Mouse (Mus musculus) myocyte (in vitro differentiated cells): ENCODE measurements around the gene Ctcf. TPM values are rescaled to one million over a fixed set of nuclear protein-coding genes. Genes with fewer than 3 reads are reported as not detected.

ENCODE experiments used
- H3K27me3 ChIP-seq: one replicate; pipeline ENCODE4 v1.6.1; 2011; ENCODE audit not compliant: control insufficient read depth, insufficient read depth, insufficient read length
- H3K36me3 ChIP-seq: one replicate; pipeline ENCODE4 v1.6.1; 2011; ENCODE audit not compliant: control insufficient read depth, insufficient read depth
- H3K4me2 ChIP-seq: one replicate; pipeline ENCODE4 v1.6.1; 2011; ENCODE audit warnings: low read depth, control low read depth
- H3K4me3 ChIP-seq: one replicate; pipeline ENCODE4 v1.5.1; 2011; ENCODE audit warnings: mild to moderate bottlenecking, control low read depth, moderate library complexity
- H3K79me2 ChIP-seq: one replicate; pipeline ENCODE4 v1.6.1; 2011; ENCODE audit not compliant: control insufficient read depth, insufficient read depth
- H3ac ChIP-seq: one replicate; pipeline ENCODE4 v1.6.1; 2011; ENCODE audit not compliant: control insufficient read depth, insufficient read length
- CEBPB ChIP-seq: IDR thresholded peaks from 2 replicates; pipeline ENCODE4 v1.6.1; 2011; ENCODE audit warnings: mild to moderate bottlenecking, moderate library complexity; ENCODE audit not compliant: poor library complexity, insufficient read depth, severe bottlenecking
- E2F4 ChIP-seq: IDR thresholded peaks from one replicate; pipeline ENCODE4 v1.6.1; 2011; ENCODE audit warnings: mild to moderate bottlenecking, control low read depth, moderate library complexity; ENCODE audit not compliant: insufficient read depth
- MAX ChIP-seq: IDR thresholded peaks from one replicate; pipeline ENCODE4 v1.6.1; 2011; ENCODE audit warnings: low read depth, mild to moderate bottlenecking, control low read depth
- MYOD1 ChIP-seq, 3 experiments: IDR thresholded peaks; one replicate each; pipeline ENCODE4 v1.6.1; 2011; ENCODE audit warnings: control low read depth in 2 of 3, low read depth in 2 of 3, mild to moderate bottlenecking in 2 of 3, moderate library complexity in 1 of 3; ENCODE audit not compliant: insufficient read length in 2 of 3, control insufficient read depth in 1 of 3
- MYOG ChIP-seq, 3 experiments: IDR thresholded peaks; one replicate each; pipeline ENCODE4 v1.6.1; 2011; ENCODE audit warnings: control low read depth in 2 of 3, low read depth in 2 of 3, mild to moderate bottlenecking in 2 of 3; ENCODE audit not compliant: insufficient read length in 2 of 3, control insufficient read depth in 1 of 3, insufficient read depth in 1 of 3
- POLR2A ChIP-seq: IDR thresholded peaks from one replicate; pipeline ENCODE4 v1.6.1; 2011; ENCODE audit warnings: low read depth, mild to moderate bottlenecking, control low read depth, moderate library complexity; ENCODE audit not compliant: insufficient read length
- POLR2AphosphoS2 ChIP-seq: IDR thresholded peaks from one replicate; pipeline ENCODE4 v1.6.1; 2011; ENCODE audit warnings: low read depth, control low read depth; ENCODE audit not compliant: insufficient read length
- REST ChIP-seq: IDR thresholded peaks from one replicate; pipeline ENCODE4 v1.6.1; 2011; ENCODE audit warnings: mild to moderate bottlenecking, control low read depth, moderate library complexity; ENCODE audit not compliant: insufficient read depth, insufficient read length
- SRF ChIP-seq: IDR thresholded peaks from one replicate; pipeline ENCODE4 v1.6.1; 2011; ENCODE audit warnings: low read depth; ENCODE audit not compliant: control insufficient read depth, insufficient read length
- TCF12 ChIP-seq: IDR thresholded peaks from one replicate; pipeline ENCODE4 v1.6.1; 2011; ENCODE audit warnings: mild to moderate bottlenecking, control low read depth; ENCODE audit not compliant: poor library complexity, insufficient read depth, severe bottlenecking
- TCF3 ChIP-seq: IDR thresholded peaks from one replicate; pipeline ENCODE4 v1.6.1; 2011; ENCODE audit warnings: low read depth, control low read depth; ENCODE audit not compliant: insufficient read length
- USF1 ChIP-seq: IDR thresholded peaks from one replicate; pipeline ENCODE4 v1.6.1; 2011; ENCODE audit warnings: low read depth, mild to moderate bottlenecking, control low read depth, moderate library complexity
- polyA plus RNA-seq: library from polyadenylated mRNA; unstranded; fragments of >200 nt; fragmentation: generic; extraction: Trizol; gene quantifications from one replicate; pipeline ENCODE4 v1.2.1, GENCODE M21; 2012; ENCODE audit warnings: missing spikeins

Ctcf gene
- polyA plus RNA-seq, 1 experiment = 17.6 TPM

DNA sequence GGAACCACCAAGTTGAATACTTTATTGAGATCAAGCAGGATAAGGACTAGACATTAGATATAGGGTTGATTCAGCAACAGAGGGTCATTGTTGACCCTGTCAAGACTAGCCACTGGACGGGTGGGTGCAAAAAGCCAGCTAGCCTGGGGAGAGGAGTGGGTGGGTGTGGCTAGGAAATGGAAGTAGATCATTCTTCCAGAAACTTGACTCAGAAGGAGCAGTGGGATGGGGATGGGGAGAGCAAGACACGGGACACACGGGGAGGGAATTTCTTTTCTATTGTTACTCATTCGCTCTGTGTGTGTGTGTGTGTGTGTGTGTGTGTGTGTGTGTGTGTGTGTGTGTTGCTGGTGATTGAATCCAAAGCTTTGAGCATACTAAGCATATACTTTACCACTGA is 26.6 kb upstream of the Ctcf start:
- Histone ChIP-seq H3K27me3 (no peaks in the 10 kb centered on the region), H3ac (no peak overlapping the region), H3K4me2 (peak overlapping the region; percentile 6), H3K79me2 (peaks cover 65% of the 10 kb centered on the region), H3K4me3 (no peak overlapping the region), H3K36me3 (no peaks in the 10 kb centered on the region)
- no peak for TF ChIP-seq E2F4
- no peak for TF ChIP-seq MAX
- no peak for TF ChIP-seq TCF3
- no peak for TF ChIP-seq TCF12
- no peak for TF ChIP-seq MYOD1 (IDR thresholded peaks at IDR 0.05; ENCODE audit: control insufficient read depth in 1 of 3, insufficient read length in 2 of 3, low read depth in 2 of 3)
- no peak for TF ChIP-seq MYOG (IDR thresholded peaks at IDR 0.05; ENCODE audit: control insufficient read depth in 1 of 3, insufficient read depth in 1 of 3, insufficient read length in 2 of 3, low read depth in 2 of 3)
- TF ChIP-seq SRF = no peak

DNA sequence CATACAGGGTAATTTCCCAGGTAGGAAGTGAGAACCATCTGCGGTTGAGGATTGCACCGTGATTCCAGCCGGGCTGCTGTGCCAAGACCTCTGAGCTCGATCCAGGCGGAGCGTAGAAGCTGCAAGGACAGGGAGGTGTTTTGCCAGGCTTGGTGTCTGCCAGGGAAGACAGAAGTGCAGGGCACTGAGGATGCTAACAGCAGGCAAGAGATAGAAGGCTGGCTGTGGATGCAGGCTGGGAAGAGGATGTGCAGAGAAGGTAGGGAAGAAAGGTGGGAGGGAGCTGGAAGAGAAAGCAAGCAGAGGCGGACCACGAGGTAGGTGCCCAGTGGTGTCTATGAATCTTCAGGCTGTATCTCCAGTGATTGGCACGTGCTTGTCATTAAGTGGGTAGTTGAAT is 24.5 kb upstream of the Ctcf start:
- H3ac ChIP-seq = no peak overlapping the region
- H3K36me3 ChIP-seq = peaks cover 12% of the 10 kb centered on the region
- no peak overlapping the region for H3K4me2 ChIP-seq
- TF ChIP-seq USF1 (no peak), MAX (no peak), E2F4 (no peak), TCF3 (no peak), POLR2AphosphoS2 (no peak), POLR2A (no peak), MYOG (IDR thresholded peaks at IDR 0.05; ENCODE audit: control insufficient read depth in 1 of 3, insufficient read depth in 1 of 3, insufficient read length in 2 of 3, low read depth in 2 of 3) (no peak), TCF12 (no peak), CEBPB (no peak), REST (no peak), SRF (no peak), MYOD1 (IDR thresholded peaks at IDR 0.05; ENCODE audit: control insufficient read depth in 1 of 3, insufficient read length in 2 of 3, low read depth in 2 of 3) (no peak)
- peaks cover 62% of the 10 kb centered on the region for H3K79me2 ChIP-seq
- H3K27me3 ChIP-seq = no peaks in the 10 kb centered on the region
- no peak overlapping the region for H3K4me3 ChIP-seq

DNA sequence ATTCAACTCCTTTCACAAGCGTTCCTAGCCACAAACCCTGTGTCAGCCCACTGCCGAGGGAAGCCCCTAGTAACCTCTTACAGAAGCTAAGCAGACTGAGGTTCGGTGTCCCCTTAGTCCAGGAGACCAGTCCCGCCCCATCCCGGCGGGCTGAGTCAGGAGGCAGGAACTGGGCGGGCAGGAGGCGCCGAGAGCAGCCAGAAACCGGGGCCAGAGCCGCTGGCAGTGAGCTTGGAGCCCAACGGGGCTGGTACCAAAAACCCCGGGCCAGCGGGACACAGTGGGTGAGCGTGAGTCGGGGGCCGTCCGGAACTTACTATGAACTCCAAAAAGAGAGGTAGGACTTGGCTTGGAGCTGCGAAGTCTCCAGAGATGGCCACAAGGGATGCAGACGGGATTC is 23.3 kb upstream of the Ctcf start:
- Histone ChIP-seq H3K27me3 (no peaks in the 10 kb centered on the region), H3K79me2 (peaks cover 50% of the 10 kb centered on the region), H3K36me3 (peaks cover 18% of the 10 kb centered on the region), H3ac (no peak overlapping the region), H3K4me2 (no peak overlapping the region), H3K4me3 (no peak overlapping the region)
- TF ChIP-seq TCF3 (no peak), TCF12 (no peak), MYOD1 (IDR thresholded peaks at IDR 0.05; ENCODE audit: control insufficient read depth in 1 of 3, insufficient read length in 2 of 3, low read depth in 2 of 3) (no peak), MYOG (IDR thresholded peaks at IDR 0.05; ENCODE audit: control insufficient read depth in 1 of 3, insufficient read depth in 1 of 3, insufficient read length in 2 of 3, low read depth in 2 of 3) (no peak), E2F4 (no peak), POLR2A (no peak), CEBPB (no peak), MAX (no peak), SRF (no peak)

DNA sequence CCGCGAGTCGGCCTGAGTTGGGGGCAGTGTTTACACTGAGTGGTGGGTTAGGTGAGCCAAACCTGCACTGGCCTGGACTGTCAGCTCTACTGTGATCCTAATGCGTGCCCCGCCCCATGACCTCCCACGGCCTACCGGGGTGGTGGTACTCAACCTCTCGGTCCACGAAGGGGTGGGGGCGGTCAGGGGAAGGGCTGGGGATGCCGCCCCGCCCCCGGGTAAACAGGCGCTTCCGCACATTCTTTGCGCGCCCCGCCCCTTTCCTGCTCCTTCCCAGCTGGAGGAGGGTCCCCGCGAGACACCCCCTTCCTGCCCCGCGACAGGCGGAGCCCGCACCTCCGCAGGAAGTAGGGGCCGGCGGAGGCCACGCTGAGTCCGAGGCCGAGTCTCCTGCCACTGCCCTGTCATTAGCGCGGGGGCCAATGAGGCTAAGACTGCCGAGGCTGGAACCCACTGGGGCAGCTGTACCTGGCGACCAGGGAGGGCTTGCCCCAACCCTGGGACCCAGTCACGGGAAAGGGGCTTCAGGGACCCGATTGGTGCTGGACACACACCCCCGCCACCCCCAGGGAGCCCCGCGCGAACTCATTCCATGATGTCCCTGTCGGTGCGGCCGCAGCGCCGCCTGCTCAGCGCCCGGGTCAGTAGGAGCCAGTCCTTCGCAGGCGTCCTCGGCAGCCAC is 22.4 kb upstream of the Ctcf start:
- H3K36me3 ChIP-seq = peaks cover 25% of the 10 kb centered on the region
- TF ChIP-seq TCF3 (no peak), POLR2A (no peak), MAX (no peak), SRF (no peak), MYOD1 (IDR thresholded peaks at IDR 0.05; ENCODE audit: control insufficient read depth in 1 of 3, insufficient read length in 2 of 3, low read depth in 2 of 3) (no peak), USF1 (no peak), MYOG (IDR thresholded peaks at IDR 0.05; ENCODE audit: control insufficient read depth in 1 of 3, insufficient read depth in 1 of 3, insufficient read length in 2 of 3, low read depth in 2 of 3) (no peak), POLR2AphosphoS2 (no peak), TCF12 (no peak)
- peaks cover 41% of the 10 kb centered on the region for H3K79me2 ChIP-seq
- no peak overlapping the region for H3K4me2 ChIP-seq
- no peak overlapping the region for H3ac ChIP-seq
- no peak overlapping the region for H3K4me3 ChIP-seq
- H3K27me3 ChIP-seq = no peaks in the 10 kb centered on the region

DNA sequence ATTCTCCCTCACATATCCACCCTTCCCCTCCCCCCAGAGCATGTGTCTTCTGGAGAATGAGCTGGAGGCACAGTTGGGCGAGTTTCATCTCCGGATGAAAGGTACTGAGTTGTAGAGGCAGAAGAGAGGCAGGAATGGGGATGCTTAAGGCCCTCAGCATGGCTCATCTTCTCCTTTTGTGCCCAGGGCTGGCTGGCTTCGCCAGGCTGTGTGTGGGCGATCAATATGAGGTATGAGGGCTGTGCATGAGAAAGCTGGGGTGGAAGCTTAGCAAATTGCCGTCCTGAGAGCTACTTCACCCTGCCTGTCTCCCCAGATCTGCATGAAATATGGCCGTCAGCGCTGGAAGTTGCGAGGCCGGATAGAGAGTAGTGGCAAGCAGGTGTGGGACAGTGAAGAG is 20.4 kb upstream of the Ctcf start:
- peaks cover 36% of the 10 kb centered on the region for H3K36me3 ChIP-seq
- TF ChIP-seq USF1 (no peak), REST (no peak), MAX (no peak), CEBPB (no peak)
- H3K4me2 ChIP-seq = no peak overlapping the region
- no peaks in the 10 kb centered on the region for H3K27me3 ChIP-seq
- H3K4me3 ChIP-seq = no peak overlapping the region
- H3K79me2 ChIP-seq = peaks cover 21% of the 10 kb centered on the region
- H3ac ChIP-seq = no peak overlapping the region
